Mouse (Mus musculus) right cerebral cortex, postnatal 36 days (tissue): Measurements from ENCODE around the gene Adam10.

ENCODE experiments used
- DNase-seq, 2 experiments: peaks; one replicate each; pipeline ENCODE4 v3.0.0; 2022; ENCODE audit warnings: low spot score in 2 of 2, mixed read lengths in 1 of 2

Gene Adam10

DNA sequence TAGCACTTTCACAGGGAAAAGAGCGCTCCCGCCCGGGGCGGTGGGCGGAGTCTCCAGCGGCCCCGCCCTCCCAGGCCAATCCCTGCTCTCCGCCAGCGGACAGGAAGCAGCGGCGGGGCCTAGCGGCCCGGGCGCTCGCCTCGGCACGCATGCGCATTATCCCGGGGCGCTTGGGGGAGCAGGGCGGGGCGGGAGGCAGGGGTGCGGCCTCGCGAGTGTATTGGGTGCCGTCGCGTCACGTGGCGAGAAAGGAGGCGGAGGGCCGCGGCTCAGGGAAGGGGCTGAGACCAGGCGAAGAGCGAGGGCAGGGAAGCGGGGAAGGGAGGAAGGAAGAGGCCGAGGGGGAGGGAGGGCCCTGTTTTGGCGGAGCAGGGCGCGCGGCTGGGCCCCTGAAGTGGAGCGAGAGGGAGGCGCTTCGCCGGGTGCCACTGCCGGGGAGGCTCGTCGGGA is at the start of gene Adam10:
TSS of gene Adam10 (plus strand) at position 316 of the 450 bp plus-strand sequence.
- DNase-seq, result peak; percentile 96 to 97

DNA sequence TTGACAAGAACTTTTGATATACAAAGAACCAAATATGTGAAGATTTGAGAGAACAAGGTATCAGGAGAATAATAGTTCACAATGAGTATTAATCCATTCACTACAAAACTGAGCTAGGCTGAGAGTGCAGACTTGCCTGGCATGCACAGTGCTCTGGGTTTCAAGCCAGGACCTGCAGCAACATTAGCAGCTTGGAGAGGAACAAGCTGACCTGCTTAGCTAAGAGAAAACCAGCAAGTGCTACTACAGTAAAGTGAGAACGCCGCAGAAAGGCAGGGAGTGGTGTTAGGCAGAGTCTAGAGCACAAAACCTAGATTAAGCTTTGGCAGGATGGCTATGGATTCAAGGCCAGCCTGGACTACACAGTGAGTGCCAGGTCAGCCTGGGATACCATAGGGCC is 49.1 kb upstream of the Adam10 start:
- DNase-seq, result no peak

DNA sequence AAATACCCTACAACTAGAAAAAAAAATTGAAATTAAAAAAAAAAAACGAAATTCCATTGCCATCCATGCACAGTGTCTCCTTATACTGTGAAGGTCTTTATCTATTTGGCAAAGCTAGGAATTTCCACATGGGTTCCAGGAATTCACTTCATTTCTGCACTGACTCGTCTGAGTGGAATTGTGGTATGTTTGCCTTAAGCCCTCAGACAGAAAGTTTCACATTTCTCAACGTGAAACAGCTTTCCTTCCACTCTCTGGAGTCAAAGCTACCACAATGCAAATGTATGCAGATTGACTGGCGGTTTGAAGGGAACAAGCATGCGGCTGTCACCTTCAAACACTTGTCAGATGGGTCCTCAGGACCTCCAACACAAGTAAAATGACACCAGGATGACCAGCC is 47.1 kb upstream of the Adam10 start:
- no peak for DNase-seq

GRCm38 (mm10) chr9:70636748-70637147 is 42.0 kb upstream of the Adam10 start:
- DNase-seq, result no peak

GRCm38 (mm10) chr9:70650260-70650659 is 28.5 kb upstream of the Adam10 start:
- DNase-seq, result no peak

DNA sequence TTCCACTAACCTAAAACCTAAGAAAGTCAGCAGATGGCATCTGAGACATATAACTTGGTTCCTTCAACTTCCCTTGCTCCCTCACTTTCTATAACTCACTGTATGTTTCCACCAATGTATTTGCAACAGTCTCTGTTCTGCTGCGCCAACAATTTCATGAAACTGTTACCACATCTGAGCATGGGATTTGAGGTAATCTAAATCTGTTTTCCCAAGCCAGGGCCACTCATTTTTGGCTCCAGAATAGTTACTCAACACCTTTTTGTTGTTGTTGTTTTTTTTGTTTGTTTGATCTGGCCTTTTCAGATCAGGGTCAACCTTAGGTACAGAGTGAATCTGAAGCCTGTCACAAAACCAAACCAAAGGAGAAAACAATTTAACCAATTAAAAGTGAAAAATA is 27.8 kb upstream of the Adam10 start:
- no peak for DNase-seq

GRCm38 (mm10) chr9:70652221-70652620 is 26.6 kb upstream of the Adam10 start:
- DNase-seq, result no peak

DNA sequence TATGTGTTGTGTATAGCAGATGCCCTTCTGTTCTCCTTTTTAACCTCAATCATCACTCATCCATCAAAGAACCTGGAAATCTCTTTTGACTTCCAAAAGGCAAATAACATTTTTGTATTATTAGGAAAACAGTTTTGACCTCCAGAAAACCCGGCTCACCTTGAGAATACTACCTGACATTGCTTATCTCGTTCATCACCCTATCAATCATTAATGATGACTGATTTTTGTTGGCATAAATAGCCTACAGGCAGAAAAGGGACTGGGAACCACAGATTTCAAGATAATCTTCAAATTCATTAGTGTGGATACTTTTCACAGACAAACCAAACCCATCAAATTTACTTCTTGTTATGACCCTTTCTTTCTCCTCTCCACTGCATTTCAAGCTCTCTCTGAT is 24.9 kb upstream of the Adam10 start:
- no peak for DNase-seq

DNA sequence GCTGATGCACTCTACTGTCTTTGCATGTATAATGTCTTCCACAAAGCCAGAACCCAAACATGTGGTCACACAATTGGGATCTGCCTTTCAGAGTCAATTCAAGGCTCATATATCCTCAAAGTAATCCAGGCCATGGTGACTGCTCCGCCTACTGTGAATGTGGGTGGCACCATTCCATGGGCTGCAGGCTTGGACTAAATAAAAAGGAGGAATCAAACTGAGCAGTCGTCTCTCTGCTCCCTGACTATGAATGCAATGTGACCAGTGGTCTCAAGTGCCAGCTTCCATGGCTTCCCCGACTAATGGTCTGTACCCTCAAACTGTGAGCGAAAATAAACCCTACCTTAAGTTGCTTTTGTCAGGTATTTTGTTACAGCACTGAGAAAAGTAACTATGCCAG is 24.3 kb upstream of the Adam10 start:
- no peak for DNase-seq

DNA sequence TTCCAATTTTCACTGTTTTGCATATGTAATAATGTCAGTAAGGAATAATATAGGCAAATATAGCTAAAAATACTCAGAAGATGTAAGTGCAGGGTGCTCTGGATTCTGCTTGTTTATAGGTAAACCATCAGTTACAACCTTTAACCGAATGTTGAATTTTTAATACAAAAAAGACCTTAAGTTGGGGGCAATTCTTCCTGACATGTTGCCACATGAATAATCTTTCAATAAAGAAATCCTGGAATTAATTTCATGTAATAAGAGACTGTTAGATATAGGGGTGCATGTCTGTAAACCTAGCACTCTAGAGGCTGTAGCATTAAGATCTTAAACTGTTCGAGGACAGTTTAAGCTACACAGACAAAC is 23.1 kb upstream of the Adam10 start:
- no peak for DNase-seq

DNA sequence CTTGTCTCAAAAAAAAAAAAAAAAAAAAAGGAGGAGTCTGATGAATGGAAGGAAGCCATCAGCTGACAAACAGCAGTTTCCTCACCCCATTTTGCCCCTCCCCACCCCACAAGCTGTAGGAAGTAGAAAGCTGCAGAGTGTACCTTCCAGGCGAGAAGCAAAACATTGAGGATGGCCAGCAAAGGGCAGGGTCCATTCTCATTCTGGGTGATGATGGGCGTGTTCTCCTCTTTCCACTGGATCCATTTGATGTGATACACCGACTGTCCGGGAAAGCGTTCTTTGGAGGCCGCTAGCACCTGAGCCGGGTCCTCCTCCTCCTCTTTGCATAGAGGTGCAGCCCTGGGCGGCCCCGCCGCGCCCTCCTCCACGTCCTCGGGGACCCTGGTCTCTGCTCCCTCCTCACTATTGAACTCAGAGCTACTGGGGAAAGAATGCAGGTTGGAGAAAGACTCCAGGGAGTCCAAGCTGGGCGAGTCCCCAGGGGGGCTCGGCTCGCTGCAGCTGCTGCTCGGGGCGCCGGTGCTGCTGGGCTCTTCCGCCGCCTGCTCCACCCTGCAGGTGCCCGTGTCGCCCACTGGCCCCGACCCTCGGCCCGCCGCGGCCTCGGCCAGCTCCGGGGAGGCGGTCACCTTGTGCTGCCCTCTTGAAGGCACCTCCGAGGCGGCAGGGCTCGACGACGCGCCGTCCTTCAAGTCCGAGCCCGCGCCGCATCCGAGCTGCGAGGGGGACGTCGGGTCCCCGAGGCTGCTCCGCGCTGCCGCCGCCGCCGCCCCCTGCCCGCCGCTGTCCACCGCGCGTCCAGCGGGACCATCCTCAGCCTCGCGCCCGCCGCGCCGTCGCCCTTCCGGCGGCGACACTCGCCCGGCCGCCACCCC is 22.4 kb upstream of the Adam10 start, which contains the start of gene Gm10642:
TSS of gene Gm10642 (plus strand) at position 122 of the 878 bp plus-strand sequence.
- peak; percentile 30 to 63 for DNase-seq

GRCm38 (mm10) chr9:70657013-70657967 is 21.5 kb upstream of the Adam10 start, which contains the start of gene Mindy2:
Gene Mindy2, minus strand, starts transcription at chr9:70657174.
- peak; percentile 94 for DNase-seq

- DNase-seq, result no peak
Measured at GRCm38 (mm10) chr9:70658266-70658665, 20.5 kb upstream of the Adam10 start.

- no peak for DNase-seq
Measured at GRCm38 (mm10) chr9:70664847-70665246, 13.9 kb upstream of the Adam10 start.

- no peak for DNase-seq
Measured at GRCm38 (mm10) chr9:70665372-70666145, 13.2 kb upstream of the Adam10 start.

GRCm38 (mm10) chr9:70666811-70667210 is 12.0 kb upstream of the Adam10 start:
- DNase-seq, result no peak

DNA sequence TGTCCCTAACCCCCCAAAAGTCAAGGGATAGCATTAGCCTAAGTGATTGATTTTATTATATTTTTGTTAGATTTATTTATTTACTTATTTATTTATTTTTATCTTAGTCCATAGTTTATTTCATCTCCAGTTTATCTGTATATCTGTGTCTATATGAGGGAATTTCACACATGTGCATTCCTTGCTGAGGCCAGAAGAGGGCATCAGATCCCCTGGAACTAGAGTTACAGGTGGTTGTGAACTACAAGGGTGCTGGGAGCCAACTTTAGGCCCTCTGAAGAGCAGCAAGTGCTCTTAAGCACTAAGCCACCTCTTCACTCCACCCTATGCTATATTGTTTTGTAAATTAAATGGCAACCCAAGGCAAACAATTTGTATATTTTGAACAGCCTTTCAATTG is 10.7 kb upstream of the Adam10 start:
- DNase-seq, result no peak

- no peak for DNase-seq
Measured at GRCm38 (mm10) chr9:70669197-70669596, 9.6 kb upstream of the Adam10 start.

DNA sequence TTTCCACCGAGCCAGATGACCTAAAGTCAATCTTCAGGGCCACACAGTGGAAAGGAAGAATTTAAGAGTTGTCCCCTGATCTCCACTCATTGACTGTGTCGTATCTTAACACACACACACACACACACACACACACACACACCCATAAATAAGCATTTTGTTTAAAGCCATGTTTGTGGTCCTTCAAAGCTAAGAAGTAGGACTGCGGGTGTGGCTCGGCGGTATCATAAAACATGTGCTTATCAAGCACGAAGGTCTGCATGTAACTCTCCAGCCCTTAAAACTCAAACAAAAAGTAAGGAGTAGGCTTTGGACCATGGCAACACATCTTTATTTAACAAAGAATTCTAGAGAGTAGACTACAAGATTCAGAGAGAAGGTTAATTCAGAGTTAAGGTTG is 8.4 kb upstream of the Adam10 start:
- DNase-seq, result no peak

GRCm38 (mm10) chr9:70671278-70671677 is 7.5 kb upstream of the Adam10 start:
- DNase-seq, result no peak

DNA sequence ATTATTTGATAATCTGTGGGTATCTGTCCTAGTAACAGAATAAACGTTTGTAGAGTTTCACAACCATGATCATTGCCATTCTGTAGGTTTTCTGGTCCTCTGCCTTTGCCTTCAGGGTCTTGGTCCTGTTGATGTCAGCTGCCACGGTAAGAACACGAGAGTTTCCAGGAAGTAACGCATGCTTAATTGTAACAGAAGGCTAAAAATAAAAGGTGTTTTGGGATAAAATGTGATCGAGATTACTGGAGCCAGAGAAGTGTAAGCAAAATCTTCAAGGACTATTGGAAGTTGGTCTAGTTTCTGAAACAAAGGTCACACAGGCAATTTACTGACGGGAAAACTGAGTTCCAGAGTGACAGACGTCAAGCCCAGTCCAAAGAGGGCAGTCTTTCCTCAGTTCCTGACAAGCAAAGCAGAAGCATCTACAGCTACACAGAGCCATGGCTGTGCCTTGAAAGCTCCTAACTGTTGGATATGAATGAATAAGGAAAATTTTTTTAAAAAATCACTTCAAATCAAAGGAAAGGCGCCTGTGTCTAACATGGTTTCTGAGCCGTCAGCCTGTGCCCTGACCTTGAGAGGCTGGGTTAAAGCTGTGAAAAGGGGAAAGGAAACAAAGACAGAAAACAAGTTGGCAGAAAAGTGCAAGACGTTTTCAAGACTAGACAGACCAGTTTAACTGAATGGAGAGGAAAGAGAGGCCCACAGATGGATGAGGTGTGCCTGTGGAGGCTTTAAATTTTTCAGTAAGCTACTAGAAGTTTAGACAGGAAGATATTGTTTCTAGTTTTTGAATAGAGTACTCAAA is 6.8 kb upstream of the Adam10 start:
- no peak for DNase-seq
